Mouse (Mus musculus) intestine, embryonic 16.5 days (tissue): Measurements from ENCODE around the gene Ndufaf2. TPM values are rescaled to one million over a fixed set of nuclear protein-coding genes. Genes with fewer than 3 reads are reported as not detected.

Source experiments
- ATAC-seq: fragments of 200-750 bp; cut with Nextera tagmentation; 2 replicates; pipeline ENCODE4 v1.8.0; 2017; ENCODE audit warnings: moderate TSS enrichment, moderate library complexity
- H3K27ac ChIP-seq: fragments of 300-500 bp; sonication (generic); 2 replicates; pipeline ENCODE4 v1.5.1; 2014; ENCODE audit warnings: mild to moderate bottlenecking, low read length
- H3K27me3 ChIP-seq: fragments of 300-500 bp; sonication (generic); replicated peaks from 2 replicates; pipeline ENCODE4 v1.6.1; 2014; ENCODE audit warnings: low read length, control low read depth, mixed read lengths; ENCODE audit not compliant: control insufficient read depth, insufficient read depth
- H3K36me3 ChIP-seq: fragments of 300-500 bp; sonication (generic); 2 replicates; pipeline ENCODE4 v1.6.1; 2014; ENCODE audit warnings: low read length, control low read depth; ENCODE audit not compliant: control insufficient read depth, insufficient read depth
- H3K4me1 ChIP-seq: fragments of 300-500 bp; sonication (generic); 2 replicates; pipeline ENCODE4 v1.6.1; 2014; ENCODE audit warnings: low read length, control low read depth, mixed read lengths; ENCODE audit not compliant: control insufficient read depth, insufficient read depth
- H3K4me2 ChIP-seq: fragments of 300-500 bp; sonication (generic); 2 replicates; pipeline ENCODE4 v1.6.1; 2014; ENCODE audit warnings: low read depth, low read length, control low read depth
- H3K4me3 ChIP-seq: fragments of 300-500 bp; sonication (generic); 2 replicates; pipeline ENCODE4 v1.5.1; 2014; ENCODE audit warnings: mild to moderate bottlenecking, low read length
- H3K9ac ChIP-seq: fragments of 300-500 bp; sonication (generic); 2 replicates; pipeline ENCODE4 v1.6.1; 2014; ENCODE audit warnings: low read depth, low read length
- H3K9me3 ChIP-seq: fragments of 300-500 bp; sonication (generic); 2 replicates; pipeline ENCODE4 v1.6.1; 2016; ENCODE audit warnings: low read length, control low read depth; ENCODE audit not compliant: control insufficient read depth
- WGBS: fragments of 180-500 bp; shearing (Covaris S2); extraction: QIAGEN DNeasy Blood & Tissue Kit; methylation state at CpG from one replicate; pipeline ENCODE4 v1.1.7; 2014; 5-methylcytosine and 5-hydroxymethylcytosine counted together
- polyA plus RNA-seq: library from polyadenylated mRNA; unstranded; fragments of >200 nt; fragmentation: Nextera tagmentation; extraction: Ambion mirVana; gene quantifications from 2 replicates; pipeline ENCODE4 v1.2.1, GENCODE M21; 2015

The Ndufaf2 gene
- polyA plus RNA-seq, 1 experiment from 2014 or later: 55.7 TPM

DNA sequence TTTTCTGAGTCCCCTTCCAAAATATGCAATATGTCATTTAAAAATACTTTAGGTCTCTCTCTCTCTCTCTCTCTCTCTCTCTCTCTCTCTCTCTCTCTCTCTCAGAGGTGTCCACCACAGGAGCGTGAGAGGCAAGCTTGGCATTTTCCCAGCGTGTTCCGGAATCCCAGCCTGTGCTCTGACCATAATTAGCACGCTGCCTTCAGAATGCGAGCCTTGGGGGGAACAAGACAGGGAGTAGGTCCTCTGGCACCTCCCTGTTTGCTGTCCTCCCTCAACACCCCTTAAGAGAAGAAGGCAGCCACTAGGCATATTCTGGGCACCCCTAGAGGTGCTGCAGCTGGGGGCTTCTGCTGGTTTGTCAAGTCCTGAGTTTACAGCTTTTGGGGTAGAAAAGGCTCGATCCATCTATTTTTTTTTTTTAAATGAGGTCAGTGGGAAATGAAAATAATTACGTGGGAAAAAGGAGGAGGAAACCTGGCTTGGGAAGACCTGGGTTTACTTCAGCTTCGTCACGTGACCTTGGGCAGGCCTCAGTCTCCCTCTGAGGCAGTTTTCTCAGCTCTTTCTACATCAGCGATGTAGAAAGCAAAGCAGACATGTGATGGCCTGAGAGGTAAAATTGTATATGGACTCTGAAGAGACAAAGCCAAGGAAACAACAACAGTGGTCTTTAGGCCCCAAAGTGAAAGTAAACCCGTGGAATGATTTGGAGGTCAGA, 187.8 kb downstream of the Ndufaf2 start:
- Histone ChIP-seq H3K27ac (no peak overlapping the region), H3K36me3 (no peaks in the 10 kb centered on the region), H3K4me1 (no peaks in the 10 kb centered on the region), H3K27me3 (no peaks in the 10 kb centered on the region), H3K4me2 (no peak overlapping the region), H3K9me3 (no peaks in the 10 kb centered on the region), H3K9ac (no peak overlapping the region), H3K4me3 (no peak overlapping the region)
- 74% methylated on average over 11 of the region's 11 CpGs for WGBS
- no peak for ATAC-seq

- no peak for ATAC-seq
- H3K9me3 ChIP-seq: no peaks in the 10 kb centered on the region
- no peak overlapping the region for H3K4me2 ChIP-seq
- H3K27me3 ChIP-seq: no peaks in the 10 kb centered on the region
- no peak overlapping the region for H3K4me3 ChIP-seq
- no peak overlapping the region for H3K27ac ChIP-seq
- WGBS: 41% methylated on average over 7 of the region's 7 CpGs
- H3K36me3 ChIP-seq: no peaks in the 10 kb centered on the region
- H3K9ac ChIP-seq: no peak overlapping the region
- H3K4me1 ChIP-seq: no peaks in the 10 kb centered on the region
Measured at GRCm38 (mm10) chr13:107969961-107970391, 188.4 kb downstream of the Ndufaf2 start.

DNA sequence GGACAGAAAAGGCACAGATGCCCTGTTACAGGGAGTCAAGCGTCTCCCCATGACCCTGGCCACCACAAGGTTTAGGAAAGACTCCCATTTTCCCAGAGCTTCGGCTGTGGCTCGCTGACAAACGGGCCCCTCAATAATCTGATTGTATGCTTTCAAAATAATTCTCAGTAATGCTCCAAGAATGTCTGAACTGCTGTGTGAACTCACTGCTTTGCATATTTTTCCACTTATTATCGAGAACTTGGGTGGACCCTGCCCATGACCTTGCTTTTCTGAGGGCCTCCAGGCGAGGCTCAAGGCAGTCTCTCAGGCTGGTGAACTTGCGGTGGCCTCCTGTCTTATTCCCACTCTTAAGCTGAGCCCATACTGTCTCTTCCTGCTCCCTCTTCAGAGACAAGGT, 193.8 kb downstream of the Ndufaf2 start:
- WGBS: 43% methylated on average over 7 of the region's 7 CpGs
- peak overlapping the region; percentile 6; the same call in 1 of the 2 replicates for H3K27ac ChIP-seq
- no peaks in the 10 kb centered on the region for H3K9me3 ChIP-seq
- H3K4me3 ChIP-seq: no peak overlapping the region
- H3K9ac ChIP-seq: no peak overlapping the region
- H3K4me1 ChIP-seq: peaks cover 22% of the 10 kb centered on the region; the same call in 1 of the 2 replicates
- no peaks in the 10 kb centered on the region for H3K27me3 ChIP-seq
- H3K36me3 ChIP-seq: no peaks in the 10 kb centered on the region
- ATAC-seq: peak; percentile 17; the same call in 1 of the 2 replicates
- H3K4me2 ChIP-seq: no peak overlapping the region

DNA sequence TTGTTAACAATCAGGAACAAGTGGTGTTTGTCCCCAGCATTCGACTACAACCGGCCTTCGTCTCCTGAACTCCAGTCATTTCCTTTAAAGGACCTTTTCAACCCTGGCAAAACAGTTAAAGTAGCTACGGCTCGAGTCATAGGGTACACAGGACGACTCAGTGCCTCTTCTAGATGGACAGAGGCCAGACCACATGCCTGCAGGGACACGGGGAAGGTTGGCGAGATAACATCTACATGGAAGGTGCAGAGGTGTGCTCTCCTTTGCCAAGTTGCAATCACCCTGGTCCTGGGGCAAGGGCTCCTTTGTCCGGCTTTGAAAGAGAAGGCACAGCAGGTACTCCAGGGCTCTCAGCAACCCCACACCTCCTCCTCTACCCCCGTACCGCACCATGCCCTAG, 195.0 kb downstream of the Ndufaf2 start:
- H3K27me3 ChIP-seq: no peaks in the 10 kb centered on the region
- H3K27ac ChIP-seq: no peak overlapping the region
- no peak for ATAC-seq
- peaks cover 25% of the 10 kb centered on the region; the same call in 1 of the 2 replicates for H3K4me1 ChIP-seq
- H3K4me2 ChIP-seq: no peak overlapping the region
- H3K9me3 ChIP-seq: no peaks in the 10 kb centered on the region
- no peak overlapping the region for H3K4me3 ChIP-seq
- H3K9ac ChIP-seq: no peak overlapping the region
- 61% methylated on average over 11 of the region's 11 CpGs for WGBS
- no peaks in the 10 kb centered on the region for H3K36me3 ChIP-seq

DNA sequence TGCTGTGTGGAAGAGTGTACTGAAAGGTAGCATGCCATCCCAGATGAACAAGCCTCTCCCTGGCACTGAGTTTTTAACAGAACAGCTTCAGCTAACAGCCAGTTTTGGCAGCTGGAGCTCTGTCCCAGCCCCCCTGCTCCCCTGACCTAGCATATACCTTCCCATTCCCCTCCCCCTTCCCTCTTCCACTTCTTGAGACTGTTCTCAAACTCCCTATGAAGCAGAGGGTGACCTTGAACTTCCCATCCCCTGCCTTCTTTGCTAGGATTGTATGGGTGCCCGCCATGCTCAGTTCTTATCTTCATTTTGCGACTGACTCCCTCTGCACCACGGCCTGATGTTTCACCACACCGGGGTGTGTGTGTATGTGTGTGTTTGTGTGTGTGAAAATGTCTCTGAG, 195.7 kb downstream of the Ndufaf2 start:
- Histone ChIP-seq H3K27ac (0 out of 2 replicates have a peak overlapping the region, but pooled peaks have one; percentile 34), H3K4me3 (no peak overlapping the region), H3K4me2 (no peak overlapping the region), H3K27me3 (no peaks in the 10 kb centered on the region), H3K4me1 (peaks cover 25% of the 10 kb centered on the region; the same call in 1 of the 2 replicates), H3K9me3 (no peaks in the 10 kb centered on the region), H3K36me3 (no peaks in the 10 kb centered on the region), H3K9ac (peak overlapping the region; percentile 25; the same call in 1 of the 2 replicates)
- WGBS: 40% methylated on average over 4 of the region's 4 CpGs
- ATAC-seq: no peak

- peak; percentile 90 for ATAC-seq
- no peaks in the 10 kb centered on the region for H3K9me3 ChIP-seq
- H3K4me3 ChIP-seq: no peak overlapping the region
- H3K4me2 ChIP-seq: no peak overlapping the region
- no peaks in the 10 kb centered on the region for H3K36me3 ChIP-seq
- peaks cover 29% of the 10 kb centered on the region; the same call in 1 of the 2 replicates for H3K4me1 ChIP-seq
- no peaks in the 10 kb centered on the region for H3K27me3 ChIP-seq
- 40% methylated on average over 4 of the region's 4 CpGs for WGBS
- H3K27ac ChIP-seq: peak overlapping the region; percentile 77
- H3K9ac ChIP-seq: no peak overlapping the region
Measured at GRCm38 (mm10) chr13:107961972-107962371, 196.5 kb downstream of the Ndufaf2 start.

DNA sequence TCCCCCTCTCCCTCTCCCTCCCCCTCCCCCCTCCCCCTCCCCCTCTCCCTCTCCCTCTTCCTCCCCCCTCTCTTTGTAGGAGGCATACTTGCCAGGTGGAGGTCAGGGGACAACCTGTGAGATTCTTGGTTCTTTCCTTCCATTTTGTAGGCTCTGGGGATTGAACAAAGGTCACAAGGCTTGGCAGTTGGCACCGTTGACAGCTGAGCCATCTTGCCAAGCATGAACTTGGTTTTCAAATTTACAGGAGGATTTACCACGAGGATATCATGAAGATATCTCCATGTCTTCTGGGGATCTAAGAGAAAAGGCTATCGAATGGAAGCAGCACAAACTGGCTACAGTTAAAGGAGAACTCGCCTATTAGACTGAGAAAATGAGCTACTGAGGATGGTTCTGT, 196.9 kb downstream of the Ndufaf2 start:
- Histone ChIP-seq H3K4me2 (no peak overlapping the region), H3K9me3 (no peaks in the 10 kb centered on the region), H3K4me1 (peaks cover 32% of the 10 kb centered on the region; the same call in 1 of the 2 replicates), H3K4me3 (no peak overlapping the region), H3K27me3 (no peaks in the 10 kb centered on the region), H3K36me3 (no peaks in the 10 kb centered on the region), H3K27ac (peak overlapping the region; percentile 76), H3K9ac (no peak overlapping the region)
- peak; percentile 19; the same call in 1 of the 2 replicates for ATAC-seq
- 55% methylated on average over 4 of the region's 4 CpGs for WGBS

GRCm38 (mm10) chr13:107960549-107960948, 197.9 kb downstream of the Ndufaf2 start:
- Histone ChIP-seq H3K36me3 (no peaks in the 10 kb centered on the region), H3K4me1 (peaks cover 38% of the 10 kb centered on the region), H3K9ac (no peak overlapping the region), H3K4me2 (no peak overlapping the region), H3K27ac (no peak overlapping the region), H3K4me3 (no peak overlapping the region), H3K9me3 (no peaks in the 10 kb centered on the region), H3K27me3 (no peaks in the 10 kb centered on the region)
- 90% methylated on average over 5 of the region's 5 CpGs for WGBS
- no peak for ATAC-seq

GRCm38 (mm10) chr13:107959891-107960290, 198.5 kb downstream of the Ndufaf2 start:
- ATAC-seq: no peak
- peaks cover 42% of the 10 kb centered on the region for H3K4me1 ChIP-seq
- no peaks in the 10 kb centered on the region for H3K36me3 ChIP-seq
- no peak overlapping the region for H3K27ac ChIP-seq
- H3K9me3 ChIP-seq: no peaks in the 10 kb centered on the region
- H3K9ac ChIP-seq: no peak overlapping the region
- 72% methylated on average over 4 of the region's 4 CpGs for WGBS
- no peak overlapping the region for H3K4me3 ChIP-seq
- no peaks in the 10 kb centered on the region for H3K27me3 ChIP-seq
- no peak overlapping the region for H3K4me2 ChIP-seq
